Mouse (Mus musculus) heart, embryonic 15.5 days (tissue): ENCODE data around the gene Zfp318. TPM values are rescaled to one million over a fixed set of nuclear protein-coding genes. Genes with fewer than 3 reads are reported as not detected.

Experiments used
- ATAC-seq: fragments of 200-750 bp; cut with Nextera tagmentation; replicated peaks from 2 replicates; pipeline ENCODE4 v1.8.0; 2017; ENCODE audit warnings: low read depth, moderate TSS enrichment; ENCODE audit not compliant: insufficient number of reproducible peaks, insufficient read depth, low FRiP score
- H3K27ac ChIP-seq: fragments of 300-500 bp; sonication (generic); 2 replicates; pipeline ENCODE4 v1.5.1; 2015; ENCODE audit warnings: mild to moderate bottlenecking, inconsistent platforms
- H3K27me3 ChIP-seq: fragments of 300-500 bp; sonication (generic); 2 replicates; pipeline ENCODE4 v1.6.1; 2015; ENCODE audit warnings: inconsistent platforms
- H3K36me3 ChIP-seq: fragments of 300-500 bp; sonication (generic); 2 replicates; pipeline ENCODE4 v1.6.1; 2015; ENCODE audit warnings: mild to moderate bottlenecking, inconsistent platforms
- H3K4me1 ChIP-seq: fragments of 300-500 bp; sonication (generic); replicated peaks from 2 replicates; pipeline ENCODE4 v1.6.1; 2015; ENCODE audit warnings: inconsistent platforms
- H3K4me2 ChIP-seq: fragments of 300-500 bp; sonication (generic); 2 replicates; pipeline ENCODE4 v1.6.1; 2015; ENCODE audit warnings: inconsistent platforms, mild to moderate bottlenecking, moderate library complexity
- H3K4me3 ChIP-seq: fragments of 300-500 bp; sonication (generic); 2 replicates; pipeline ENCODE4 v1.5.1; 2015; ENCODE audit warnings: mild to moderate bottlenecking, inconsistent platforms
- H3K9ac ChIP-seq: fragments of 300-500 bp; sonication (generic); 2 replicates; pipeline ENCODE4 v1.6.1; 2015; ENCODE audit warnings: mild to moderate bottlenecking, inconsistent platforms
- H3K9me3 ChIP-seq: fragments of 300-500 bp; sonication (generic); replicated peaks from 2 replicates; pipeline ENCODE4 v1.6.1; 2016; ENCODE audit warnings: inconsistent platforms
- WGBS: fragments of 180-500 bp; shearing (Covaris S2); methylation state at CpG from one replicate; pipeline ENCODE4 v1.1.7; 2015; ENCODE audit warnings: mixed read lengths; 5-methylcytosine and 5-hydroxymethylcytosine counted together
- polyA plus RNA-seq: library from polyadenylated mRNA; unstranded; fragments of >200 nt; fragmentation: Nextera tagmentation; extraction: Ambion mirVana; gene quantifications from 2 replicates; pipeline ENCODE4 v1.2.1, GENCODE M21; 2015

Gene Zfp318
- polyA plus RNA-seq, 1 experiment from 2014 or later: 6.4 TPM

- no peaks in the 10 kb centered on the region for H3K36me3 ChIP-seq
- no peak overlapping the region for H3K9ac ChIP-seq
- H3K27ac ChIP-seq: peak overlapping the region; percentile 27; the same call in 1 of the 2 replicates
- H3K9me3 ChIP-seq: no peaks in the 10 kb centered on the region
- no peak overlapping the region for H3K4me2 ChIP-seq
- H3K4me1 ChIP-seq: 0 out of 2 replicates have a peak, but pooled peaks cover 3% of the 10 kb centered on the region
- no peak overlapping the region for H3K4me3 ChIP-seq
- no peak for ATAC-seq
- no peaks in the 10 kb centered on the region for H3K27me3 ChIP-seq
- 67% methylated on average over 5 of the region's 5 CpGs for WGBS
These were observed 35.1 kb downstream of the Zfp318 start for GRCm38 (mm10) chr17:46418628-46419027.

GRCm38 (mm10) chr17:46419717-46420116 lies 36.2 kb downstream of the Zfp318 start:
- no peaks in the 10 kb centered on the region for H3K36me3 ChIP-seq
- H3K4me2 ChIP-seq: no peak overlapping the region
- no peaks in the 10 kb centered on the region for H3K9me3 ChIP-seq
- no peak overlapping the region for H3K9ac ChIP-seq
- ATAC-seq: no peak
- H3K4me3 ChIP-seq: no peak overlapping the region
- H3K4me1 ChIP-seq: 0 out of 2 replicates have a peak, but pooled peaks cover 3% of the 10 kb centered on the region
- H3K27me3 ChIP-seq: no peaks in the 10 kb centered on the region
- no peak overlapping the region for H3K27ac ChIP-seq

GRCm38 (mm10) chr17:46426496-46426895 lies 43.0 kb downstream of the Zfp318 start:
- H3K4me1 ChIP-seq: peaks cover 2% of the 10 kb centered on the region
- H3K4me3 ChIP-seq: no peak overlapping the region
- H3K27ac ChIP-seq: no peak overlapping the region
- no peaks in the 10 kb centered on the region for H3K9me3 ChIP-seq
- H3K4me2 ChIP-seq: no peak overlapping the region
- ATAC-seq: no peak
- H3K9ac ChIP-seq: no peak overlapping the region
- H3K27me3 ChIP-seq: no peaks in the 10 kb centered on the region
- H3K36me3 ChIP-seq: peaks cover 3% of the 10 kb centered on the region; the same call in 1 of the 2 replicates

- peak within 1 kb of the TSS; percentile 52 for H3K4me2 ChIP-seq
- H3K9me3 ChIP-seq: no peaks in the 10 kb centered on the region
- no peak within 1 kb of the TSS for H3K9ac ChIP-seq
- peaks cover 3% of the 10 kb centered on the region; the same call in 1 of the 2 replicates for H3K36me3 ChIP-seq
- no peak within 1 kb of the TSS for H3K27ac ChIP-seq
- ATAC-seq: no peak
- H3K27me3 ChIP-seq: peaks cover 4% of the 10 kb centered on the region
- H3K4me1 ChIP-seq: peaks cover 17% of the 10 kb centered on the region
- WGBS: 16% methylated on average over 18 of the region's 18 CpGs
- H3K4me3 ChIP-seq: peak within 1 kb of the TSS; percentile 26
These were observed 45.4 kb downstream of the Zfp318 start, which contains the start of gene Crip3 for GRCm38 (mm10) chr17:46428761-46429414. Gene Crip3, plus strand, starts transcription at chr17:46428926.

- peak overlapping the region; percentile 22 for H3K4me3 ChIP-seq
- peak overlapping the region; percentile 17; the same call in 1 of the 2 replicates for H3K9ac ChIP-seq
- H3K4me2 ChIP-seq: peak overlapping the region; percentile 53
- no peaks in the 10 kb centered on the region for H3K36me3 ChIP-seq
- H3K27me3 ChIP-seq: peaks cover 38% of the 10 kb centered on the region
- H3K4me1 ChIP-seq: peaks cover 18% of the 10 kb centered on the region
- 0 out of 2 replicates have a peak, but pooled peaks have one; percentile 20 for ATAC-seq
- H3K9me3 ChIP-seq: no peaks in the 10 kb centered on the region
- WGBS: 10% methylated on average over 17 of the region's 17 CpGs
- no peak overlapping the region for H3K27ac ChIP-seq
These were observed 50.1 kb downstream of the Zfp318 start for GRCm38 (mm10) chr17:46433627-46434026.

- Histone ChIP-seq H3K4me2 (peak overlapping the region; percentile 34), H3K4me3 (no peak overlapping the region), H3K27ac (no peak overlapping the region), H3K9ac (no peak overlapping the region), H3K4me1 (peaks cover 13% of the 10 kb centered on the region), H3K9me3 (no peaks in the 10 kb centered on the region), H3K36me3 (no peaks in the 10 kb centered on the region), H3K27me3 (peaks cover 50% of the 10 kb centered on the region)
- WGBS: 23% methylated on average over 23 of the region's 23 CpGs
- ATAC-seq: peak; percentile 47
These were observed 53.3 kb downstream of the Zfp318 start for GRCm38 (mm10) chr17:46436672-46437366.

GRCm38 (mm10) chr17:46438298-46438873 lies 54.9 kb downstream of the Zfp318 start, which contains the start of gene Slc22a7:
Gene Slc22a7, minus strand, starts transcription at chr17:46438457.
- 81% methylated on average over 4 of the region's 4 CpGs for WGBS
- peaks cover 12% of the 10 kb centered on the region; the same call in 1 of the 2 replicates for H3K4me1 ChIP-seq
- no peaks in the 10 kb centered on the region for H3K9me3 ChIP-seq
- H3K27ac ChIP-seq: no peak within 1 kb of the TSS
- H3K4me2 ChIP-seq: no peak within 1 kb of the TSS
- H3K4me3 ChIP-seq: no peak within 1 kb of the TSS
- H3K9ac ChIP-seq: no peak within 1 kb of the TSS
- H3K27me3 ChIP-seq: peaks cover 65% of the 10 kb centered on the region
- no peak for ATAC-seq
- H3K36me3 ChIP-seq: no peaks in the 10 kb centered on the region

- 93% methylated on average over 10 of the region's 10 CpGs for WGBS
- ATAC-seq: no peak
These were observed 55.6 kb downstream of the Zfp318 start for GRCm38 (mm10) chr17:46439176-46439575.

GRCm38 (mm10) chr17:46444839-46445579 lies 61.5 kb downstream of the Zfp318 start:
- H3K9ac ChIP-seq: peak overlapping the region; percentile 50
- peaks cover 82% of the 10 kb centered on the region for H3K27me3 ChIP-seq
- H3K36me3 ChIP-seq: no peaks in the 10 kb centered on the region
- WGBS: 3% methylated on average over 50 of the region's 50 CpGs
- no peak; the same call in 1 of the 2 replicates for ATAC-seq
- no peak overlapping the region for H3K27ac ChIP-seq
- peak overlapping the region; percentile 48 for H3K4me3 ChIP-seq
- H3K4me1 ChIP-seq: peaks cover 15% of the 10 kb centered on the region
- H3K4me2 ChIP-seq: peak overlapping the region; percentile 82
- H3K9me3 ChIP-seq: no peaks in the 10 kb centered on the region

More at GRCm38 (mm10) chr17:46439176-46439575, 55.6 kb downstream of the Zfp318 start:
- no peak overlapping the region for H3K27ac ChIP-seq
- H3K4me3 ChIP-seq: no peak overlapping the region
- H3K9ac ChIP-seq: no peak overlapping the region
- H3K36me3 ChIP-seq: no peaks in the 10 kb centered on the region
- H3K4me1 ChIP-seq: peaks cover 6% of the 10 kb centered on the region; the same call in 1 of the 2 replicates
- no peak overlapping the region for H3K4me2 ChIP-seq
- peaks cover 69% of the 10 kb centered on the region for H3K27me3 ChIP-seq
- no peaks in the 10 kb centered on the region for H3K9me3 ChIP-seq

- Histone ChIP-seq H3K4me3 (no peak overlapping the region), H3K27ac (no peak overlapping the region), H3K27me3 (peaks cover 76% of the 10 kb centered on the region), H3K9ac (no peak overlapping the region), H3K9me3 (no peaks in the 10 kb centered on the region), H3K4me1 (peaks cover 15% of the 10 kb centered on the region), H3K4me2 (no peak overlapping the region), H3K36me3 (no peaks in the 10 kb centered on the region)
- ATAC-seq: no peak
- WGBS: 88% methylated on average over 16 of the region's 16 CpGs
These were observed 62.7 kb downstream of the Zfp318 start for GRCm38 (mm10) chr17:46446264-46446663.

GRCm38 (mm10) chr17:46452683-46453082 lies 69.2 kb downstream of the Zfp318 start:
- no peak for ATAC-seq
- H3K9ac ChIP-seq: no peak overlapping the region
- H3K9me3 ChIP-seq: no peaks in the 10 kb centered on the region
- no peak overlapping the region for H3K27ac ChIP-seq
- H3K27me3 ChIP-seq: peaks cover 70% of the 10 kb centered on the region
- WGBS: 46% methylated on average over 5 of the region's 5 CpGs
- no peak overlapping the region for H3K4me2 ChIP-seq
- peaks cover 24% of the 10 kb centered on the region for H3K4me1 ChIP-seq
- no peaks in the 10 kb centered on the region for H3K36me3 ChIP-seq
- no peak overlapping the region for H3K4me3 ChIP-seq
